Mouse (Mus musculus) liver, embryonic 14.5 days (tissue): ENCODE data around the gene Ceacam19. TPM values are rescaled to one million over a fixed set of nuclear protein-coding genes. Genes with fewer than 3 reads are reported as not detected.

Source experiments
- ATAC-seq: fragments of 200-750 bp; cut with Nextera tagmentation; 2 replicates; pipeline ENCODE4 v1.8.0; 2017; ENCODE audit warnings: moderate number of reproducible peaks, mild to moderate bottlenecking, moderate library complexity; ENCODE audit not compliant: insufficient read depth
- DNase-seq, 3 experiments: peaks; one replicate each; pipeline ENCODE4 v3.0.0-alpha.2; 2012 to 2013; ENCODE audit warnings: low read depth in 3 of 3, low spot score in 3 of 3
- H3K27ac ChIP-seq: fragments of 300-500 bp; sonication (generic); 2 replicates; pipeline ENCODE4 v1.5.1; 2014; ENCODE audit warnings: moderate library complexity, mild to moderate bottlenecking, control low read depth, inconsistent platforms
- H3K27me3 ChIP-seq: fragments of 300-500 bp; sonication (generic); 2 replicates; pipeline ENCODE4 v1.6.1; 2014; ENCODE audit warnings: mild to moderate bottlenecking, low read length, moderate library complexity; ENCODE audit not compliant: control insufficient read depth, insufficient read depth
- H3K36me3 ChIP-seq: fragments of 300-500 bp; sonication (generic); replicated peaks from 2 replicates; pipeline ENCODE4 v1.6.1; 2014; ENCODE audit warnings: low read depth; ENCODE audit not compliant: control insufficient read depth, insufficient read depth
- H3K4me1 ChIP-seq, 2 experiments: fragments of 200-500 bp in 1 of 2; fragments of 300-500 bp in 1 of 2; sonication (generic) in 1 of 2; replicated peaks; 2 replicates each; pipeline ENCODE4 v1.6.1; 2012 to 2014; ENCODE audit warnings: antibody characterized with exemption in 1 of 2, inconsistent platforms in 1 of 2, low read length in 1 of 2; ENCODE audit not compliant: control insufficient read depth in 2 of 2, insufficient read depth in 2 of 2
- H3K4me2 ChIP-seq: fragments of 300-500 bp; sonication (generic); 2 replicates; pipeline ENCODE4 v1.6.1; 2014; ENCODE audit warnings: low read depth, mild to moderate bottlenecking, control low read depth, moderate library complexity
- H3K4me3 ChIP-seq, 2 experiments: fragments of 200-500 bp in 1 of 2; fragments of 300-500 bp in 1 of 2; sonication (generic) in 1 of 2; 2 replicates each; pipeline ENCODE4 v1.5.1; 2012 to 2014; ENCODE audit warnings: low read depth in 2 of 2, low read length in 2 of 2, mild to moderate bottlenecking in 2 of 2, control low read depth in 1 of 2, inconsistent platforms in 1 of 2, moderate library complexity in 1 of 2; ENCODE audit not compliant: insufficient read depth in 1 of 2
- H3K9ac ChIP-seq: fragments of 300-500 bp; sonication (generic); replicated peaks from 2 replicates; pipeline ENCODE4 v1.6.1; 2014; ENCODE audit warnings: mild to moderate bottlenecking, control low read depth, moderate library complexity
- H3K9me3 ChIP-seq: fragments of 300-500 bp; sonication (generic); 2 replicates; pipeline ENCODE4 v1.6.1; 2016; ENCODE audit warnings: low read length, mixed read lengths; ENCODE audit not compliant: control insufficient read depth
- CTCF ChIP-seq: IDR thresholded peaks from 2 replicates; pipeline ENCODE4 v1.5.1; 2016; ENCODE audit warnings: antibody characterized with exemption, low read depth, control low read depth
- EP300 ChIP-seq: IDR thresholded peaks from 2 replicates; pipeline ENCODE4 v1.6.1; 2016; ENCODE audit warnings: antibody characterized with exemption, low read depth
- WGBS: fragments of 180-500 bp; shearing (Covaris S2); extraction: QIAGEN DNeasy Blood & Tissue Kit; methylation state at CpG from one replicate; pipeline ENCODE4 v1.1.7; 2014; ENCODE audit not compliant: insufficient replicate concordance; 5-methylcytosine and 5-hydroxymethylcytosine counted together
- polyA plus RNA-seq, 2 experiments: library from polyadenylated mRNA; depleted of rRNA in 1 of 2; stranded (reverse) in 1 of 2; unstranded in 1 of 2; fragments of >200 nt; fragmentation: Nextera tagmentation in 1 of 2; extraction: Ambion mirVana in 1 of 2; gene quantifications; 2 replicates each; pipeline versions ENCODE4 v1.2.1 to v1.2.3; 2012 to 2014

The Ceacam19 gene
- polyA plus RNA-seq, 2 experiments = 0.01 TPM; not detected in 1

DNA sequence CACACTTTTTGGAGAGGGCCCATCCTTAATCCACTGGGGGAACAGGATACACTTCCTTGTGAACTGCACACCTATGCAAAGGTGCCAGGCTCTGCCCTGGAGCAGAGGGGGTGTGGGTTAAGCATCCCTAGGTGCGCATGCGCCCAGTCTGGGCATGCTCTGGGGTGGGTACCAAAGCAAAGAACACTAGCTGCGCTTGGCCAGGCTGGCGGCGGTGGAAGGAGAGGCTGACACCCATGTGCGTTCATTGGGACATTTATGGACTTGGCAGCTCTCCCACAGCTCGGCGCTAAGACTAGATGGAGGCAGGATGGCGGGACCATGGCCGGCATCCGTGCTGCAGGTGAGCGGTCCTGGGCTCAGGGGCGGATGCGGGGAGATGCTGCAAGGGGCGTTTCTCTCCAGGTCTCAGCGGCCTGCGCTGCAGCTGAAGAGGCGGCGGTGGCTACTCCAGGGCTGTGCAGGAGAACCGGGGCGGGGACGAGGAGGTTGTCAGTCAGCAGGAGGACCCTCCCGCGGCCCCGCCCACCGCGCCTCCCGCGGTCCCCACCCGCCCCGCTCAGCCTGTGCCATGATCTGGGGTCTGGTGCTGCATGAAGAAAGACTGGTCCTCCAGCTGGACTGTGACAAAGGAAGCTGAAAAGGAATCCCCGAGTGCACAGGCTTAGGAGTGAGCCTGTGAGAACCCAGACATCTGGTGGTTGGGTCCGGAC lies 35.8 kb downstream of the Ceacam19 start, which contains the start of gene Gm19345:
Gene Gm19345, plus strand, starts transcription at position 146 of the 713 bp plus-strand sequence.
- H3K9ac ChIP-seq = no peak within 1 kb of the TSS
- H3K4me2 ChIP-seq = no peak within 1 kb of the TSS
- H3K27me3 ChIP-seq = peaks cover 6% of the 10 kb centered on the region; the same call in 1 of the 2 replicates
- H3K9me3 ChIP-seq = no peaks in the 10 kb centered on the region
- H3K36me3 ChIP-seq = no peaks in the 10 kb centered on the region
- TF ChIP-seq CTCF (no peak), EP300 (no peak)
- ATAC-seq (no peak), DNase-seq (no peak)
- H3K27ac ChIP-seq = no peak within 1 kb of the TSS
- peaks cover 0 to 2% of the 10 kb centered on the region in 2 experiments; a peak in 1 of 4 replicates for H3K4me1 ChIP-seq
- WGBS = 5% methylated on average over 30 of the region's 33 CpGs
- H3K4me3 ChIP-seq = no peak within 1 kb of the TSS

DNA sequence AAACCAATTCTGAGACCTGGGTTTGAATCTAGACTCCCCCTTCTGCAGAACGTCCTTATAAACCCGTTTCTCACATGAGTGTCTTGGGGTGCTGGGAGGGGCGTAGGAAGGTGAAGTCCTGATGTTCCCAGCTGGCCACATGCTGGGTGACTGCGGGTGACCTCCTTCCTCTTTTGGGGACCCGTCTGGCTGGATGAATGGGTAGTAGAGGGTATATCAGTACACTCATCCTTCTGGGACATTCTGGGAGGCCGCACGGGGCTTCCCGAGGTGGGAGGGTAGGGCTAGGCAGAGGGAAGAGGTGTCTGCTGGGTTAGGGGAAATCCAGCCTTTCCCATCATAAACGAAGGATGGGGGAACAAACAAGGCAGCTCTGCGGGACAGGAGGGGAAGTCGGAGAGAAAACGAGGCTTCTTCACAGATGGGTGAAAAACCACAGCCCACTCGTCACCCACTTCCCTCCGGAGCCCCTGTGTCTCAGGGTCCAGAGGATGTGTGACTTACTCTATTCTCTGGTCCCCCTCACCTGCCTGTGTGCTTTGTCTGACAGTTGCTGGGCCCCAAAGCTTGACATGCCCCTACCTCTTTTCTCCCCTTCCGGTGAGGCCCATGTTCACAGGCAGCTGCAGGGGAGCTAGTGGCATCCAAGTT lies 43.1 kb downstream of the Ceacam19 start:
- Histone ChIP-seq H3K27ac (no peak overlapping the region), H3K27me3 (no peaks in the 10 kb centered on the region), H3K9ac (no peak overlapping the region), H3K4me2 (no peak overlapping the region), H3K4me1 (peaks cover 0 to 13% of the 10 kb centered on the region in 2 experiments; a peak in 2 of 4 replicates), H3K36me3 (no peaks in the 10 kb centered on the region), H3K4me3 (no peak overlapping the region), H3K9me3 (no peaks in the 10 kb centered on the region)
- ATAC-seq (no peak), DNase-seq (no peak)
- TF ChIP-seq EP300 (no peak), CTCF (no peak)
- 19% methylated on average over 15 of the region's 15 CpGs for WGBS

DNA sequence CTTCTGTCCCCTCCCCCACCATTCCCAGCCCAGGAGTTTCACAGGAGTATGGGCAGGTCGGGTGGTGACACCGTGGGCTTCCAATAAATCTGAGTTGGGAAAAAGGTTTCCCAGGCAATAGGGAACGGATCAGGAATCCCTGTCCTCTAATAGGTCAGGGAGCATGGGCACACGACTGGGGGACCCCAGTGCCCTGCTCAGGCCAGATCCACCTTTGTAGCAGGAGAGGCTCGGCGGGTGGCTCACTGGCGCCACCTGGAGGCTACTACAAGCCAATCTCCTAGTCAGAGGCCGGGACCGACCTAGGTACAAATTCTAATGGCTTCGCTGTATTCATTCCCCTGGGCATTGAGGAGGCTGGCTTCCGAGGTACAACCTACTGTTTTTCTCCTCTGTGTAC lies 44.2 kb downstream of the Ceacam19 start:
- Histone ChIP-seq H3K9ac (no peak overlapping the region), H3K4me3 (no peak overlapping the region), H3K4me2 (no peak overlapping the region), H3K4me1 (peaks cover 0 to 13% of the 10 kb centered on the region in 2 experiments; a peak in 2 of 4 replicates), H3K9me3 (no peaks in the 10 kb centered on the region), H3K36me3 (no peaks in the 10 kb centered on the region), H3K27me3 (no peaks in the 10 kb centered on the region), H3K27ac (no peak overlapping the region)
- WGBS = 6% methylated on average over 11 of the region's 11 CpGs
- DNase-seq (no peak), ATAC-seq (peak; percentile 60; the same call in 1 of the 2 replicates)
- TF ChIP-seq CTCF (peak; percentile 90), EP300 (no peak)

DNA sequence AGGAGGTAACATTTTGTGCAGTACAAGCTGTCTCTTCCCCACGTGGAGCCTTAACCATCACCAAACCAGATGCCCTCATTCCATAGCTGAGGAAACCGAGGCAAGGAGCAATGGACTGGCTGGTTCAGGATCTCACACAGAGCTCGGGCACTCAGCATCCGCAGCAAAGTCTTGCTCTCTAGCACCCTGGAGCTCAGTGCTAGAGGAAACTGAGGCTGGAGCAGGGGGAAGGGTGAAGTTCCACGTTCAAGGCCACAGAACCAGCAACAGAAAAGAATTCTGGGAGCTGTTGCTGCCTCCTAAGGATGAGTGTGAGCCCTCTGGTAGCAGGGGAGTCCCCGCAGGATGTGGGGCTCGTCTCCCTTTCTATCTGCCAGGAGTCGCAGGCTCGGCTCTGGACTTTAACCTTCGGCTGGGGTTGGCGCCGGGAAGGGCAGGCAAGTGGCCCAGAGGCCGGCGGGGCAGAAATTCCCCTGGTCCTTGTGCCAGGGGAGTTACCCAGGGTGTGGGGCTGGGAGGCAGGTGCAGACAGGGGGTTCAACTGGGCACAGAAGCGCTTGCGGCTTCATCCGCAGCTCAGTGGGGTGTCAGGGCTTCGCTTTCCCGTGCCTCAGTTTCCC lies 44.8 kb downstream of the Ceacam19 start:
- no peak for ATAC-seq
- 27% methylated on average over 19 of the region's 19 CpGs for WGBS

More for the DNA sequence above, 44.8 kb downstream of the Ceacam19 start:
- no peaks in the 10 kb centered on the region for H3K27me3 ChIP-seq
- no peaks in the 10 kb centered on the region for H3K9me3 ChIP-seq
- H3K4me3 ChIP-seq = no peak overlapping the region
- H3K27ac ChIP-seq = no peak overlapping the region
- H3K4me1 ChIP-seq = peaks cover 0 to 13% of the 10 kb centered on the region in 2 experiments; a peak in 2 of 4 replicates
- no peak for DNase-seq
- TF ChIP-seq EP300 (no peak), CTCF (no peak)
- no peak overlapping the region for H3K9ac ChIP-seq
- no peaks in the 10 kb centered on the region for H3K36me3 ChIP-seq
- no peak overlapping the region for H3K4me2 ChIP-seq
